Mouse (Mus musculus) heart, embryonic 15.5 days (tissue): ENCODE measurements around the gene Kansl1l. TPM values are rescaled to one million over a fixed set of nuclear protein-coding genes. Genes with fewer than 3 reads are reported as not detected.

Source experiments
- ATAC-seq: fragments of 200-750 bp; cut with Nextera tagmentation; replicated peaks from 2 replicates; pipeline ENCODE4 v1.8.0; 2017; ENCODE audit warnings: low read depth, moderate TSS enrichment; ENCODE audit not compliant: insufficient number of reproducible peaks, insufficient read depth, low FRiP score
- H3K27ac ChIP-seq: fragments of 300-500 bp; sonication (generic); 2 replicates; pipeline ENCODE4 v1.5.1; 2015; ENCODE audit warnings: mild to moderate bottlenecking, inconsistent platforms
- H3K27me3 ChIP-seq: fragments of 300-500 bp; sonication (generic); 2 replicates; pipeline ENCODE4 v1.6.1; 2015; ENCODE audit warnings: inconsistent platforms
- H3K36me3 ChIP-seq: fragments of 300-500 bp; sonication (generic); 2 replicates; pipeline ENCODE4 v1.6.1; 2015; ENCODE audit warnings: mild to moderate bottlenecking, inconsistent platforms
- H3K4me1 ChIP-seq: fragments of 300-500 bp; sonication (generic); replicated peaks from 2 replicates; pipeline ENCODE4 v1.6.1; 2015; ENCODE audit warnings: inconsistent platforms
- H3K4me2 ChIP-seq: fragments of 300-500 bp; sonication (generic); 2 replicates; pipeline ENCODE4 v1.6.1; 2015; ENCODE audit warnings: inconsistent platforms, mild to moderate bottlenecking, moderate library complexity
- H3K4me3 ChIP-seq: fragments of 300-500 bp; sonication (generic); 2 replicates; pipeline ENCODE4 v1.5.1; 2015; ENCODE audit warnings: mild to moderate bottlenecking, inconsistent platforms
- H3K9ac ChIP-seq: fragments of 300-500 bp; sonication (generic); 2 replicates; pipeline ENCODE4 v1.6.1; 2015; ENCODE audit warnings: mild to moderate bottlenecking, inconsistent platforms
- H3K9me3 ChIP-seq: fragments of 300-500 bp; sonication (generic); replicated peaks from 2 replicates; pipeline ENCODE4 v1.6.1; 2016; ENCODE audit warnings: inconsistent platforms
- WGBS: fragments of 180-500 bp; shearing (Covaris S2); methylation state at CpG from one replicate; pipeline ENCODE4 v1.1.7; 2015; ENCODE audit warnings: mixed read lengths; 5-methylcytosine and 5-hydroxymethylcytosine counted together
- polyA plus RNA-seq: library from polyadenylated mRNA; unstranded; fragments of >200 nt; fragmentation: Nextera tagmentation; extraction: Ambion mirVana; gene quantifications from 2 replicates; pipeline ENCODE4 v1.2.1, GENCODE M21; 2015

The Kansl1l gene
- 11.7 and 12.3 TPM in 2 replicates for polyA plus RNA-seq

- Histone ChIP-seq H3K27ac (peak within 1 kb of the TSS; percentile 99), H3K9ac (peak within 1 kb of the TSS; percentile 96), H3K27me3 (no peaks in the 10 kb centered on the region), H3K9me3 (no peaks in the 10 kb centered on the region), H3K4me1 (peaks cover 16% of the 10 kb centered on the region), H3K4me2 (peak within 1 kb of the TSS; percentile 77), H3K36me3 (no peaks in the 10 kb centered on the region), H3K4me3 (peak within 1 kb of the TSS; percentile 94)
- peak; percentile 89 for ATAC-seq
- WGBS = under 1% methylated on average over 38 of the region's 56 CpGs
Measured at GRCm38 (mm10) chr1:66817453-66817839, at the start of gene Kansl1l. Kansl1l (minus strand) TSS chr1:66817562.

- no peaks in the 10 kb centered on the region for H3K36me3 ChIP-seq
- H3K4me2 ChIP-seq = 0 out of 2 replicates have a peak overlapping the region, but pooled peaks have one; percentile 0
- no peaks in the 10 kb centered on the region for H3K27me3 ChIP-seq
- ATAC-seq = no peak
- H3K9ac ChIP-seq = no peak overlapping the region
- peaks cover 15% of the 10 kb centered on the region for H3K4me1 ChIP-seq
- H3K27ac ChIP-seq = peak overlapping the region; percentile 100
- 41% methylated on average over 4 of the region's 4 CpGs for WGBS
- no peaks in the 10 kb centered on the region for H3K9me3 ChIP-seq
- no peak overlapping the region for H3K4me3 ChIP-seq
Measured at GRCm38 (mm10) chr1:66865633-66866032, 48.3 kb upstream of the Kansl1l start.

- no peak for ATAC-seq
- H3K27ac ChIP-seq = peak overlapping the region; percentile 100
- peak overlapping the region; percentile 63 for H3K4me2 ChIP-seq
- H3K9me3 ChIP-seq = no peaks in the 10 kb centered on the region
- peak overlapping the region; percentile 99 for H3K4me3 ChIP-seq
- H3K4me1 ChIP-seq = peaks cover 19% of the 10 kb centered on the region
- peak overlapping the region; percentile 97 for H3K9ac ChIP-seq
- H3K36me3 ChIP-seq = peaks cover 3% of the 10 kb centered on the region; the same call in 1 of the 2 replicates
- no peaks in the 10 kb centered on the region for H3K27me3 ChIP-seq
- 12% methylated on average over 9 of the region's 9 CpGs for WGBS
Measured at GRCm38 (mm10) chr1:66863741-66864495, 46.6 kb upstream of the Kansl1l start.

- Histone ChIP-seq H3K4me2 (peak within 1 kb of the TSS; percentile 63), H3K27me3 (no peaks in the 10 kb centered on the region), H3K36me3 (peaks cover 12% of the 10 kb centered on the region), H3K4me3 (peak within 1 kb of the TSS; percentile 99), H3K9ac (peak within 1 kb of the TSS; percentile 97), H3K9me3 (no peaks in the 10 kb centered on the region), H3K4me1 (peaks cover 19% of the 10 kb centered on the region), H3K27ac (peak within 1 kb of the TSS; percentile 100)
- WGBS = under 1% methylated on average over 74 of the region's 85 CpGs
- ATAC-seq = peak; percentile 97
Measured at GRCm38 (mm10) chr1:66862712-66863511, 45.5 kb upstream of the Kansl1l start, which contains the start of gene Acadl. Acadl (minus strand) TSS chr1:66863277.

GRCm38 (mm10) chr1:66861764-66862672, 44.7 kb upstream of the Kansl1l start:
- no peak for ATAC-seq

GRCm38 (mm10) chr1:66847506-66847905, 30.1 kb upstream of the Kansl1l start:
- Histone ChIP-seq H3K36me3 (peaks cover 79% of the 10 kb centered on the region), H3K4me2 (no peak overlapping the region), H3K4me3 (no peak overlapping the region), H3K9ac (no peak overlapping the region), H3K9me3 (no peaks in the 10 kb centered on the region), H3K27me3 (no peaks in the 10 kb centered on the region), H3K27ac (no peak overlapping the region), H3K4me1 (0 out of 2 replicates have a peak, but pooled peaks cover 1% of the 10 kb centered on the region)
- 96% methylated on average over 4 of the region's 4 CpGs for WGBS
- ATAC-seq = no peak

More at GRCm38 (mm10) chr1:66861764-66862672, 44.7 kb upstream of the Kansl1l start:
- Histone ChIP-seq H3K27ac (peak overlapping the region; percentile 100), H3K9me3 (no peaks in the 10 kb centered on the region; the same call in 1 of the 2 replicates), H3K36me3 (peaks cover 20% of the 10 kb centered on the region), H3K4me3 (peak overlapping the region; percentile 99), H3K27me3 (no peaks in the 10 kb centered on the region), H3K9ac (peak overlapping the region; percentile 97), H3K4me1 (peaks cover 19% of the 10 kb centered on the region), H3K4me2 (peak overlapping the region; percentile 63)
- WGBS = 22% methylated on average over 14 of the region's 14 CpGs

- Histone ChIP-seq H3K9ac (no peak overlapping the region), H3K27me3 (no peaks in the 10 kb centered on the region), H3K9me3 (no peaks in the 10 kb centered on the region), H3K4me1 (peaks cover 5% of the 10 kb centered on the region), H3K27ac (no peak overlapping the region), H3K4me3 (no peak overlapping the region), H3K36me3 (peaks cover 78% of the 10 kb centered on the region), H3K4me2 (no peak overlapping the region)
- 74% methylated on average over 5 of the region's 5 CpGs for WGBS
- no peak for ATAC-seq
Measured at GRCm38 (mm10) chr1:66845690-66846318, 28.4 kb upstream of the Kansl1l start.

- Histone ChIP-seq H3K4me1 (peaks cover 20% of the 10 kb centered on the region), H3K9me3 (no peaks in the 10 kb centered on the region), H3K36me3 (peaks cover 54% of the 10 kb centered on the region), H3K4me3 (no peak overlapping the region), H3K9ac (no peak overlapping the region), H3K4me2 (no peak overlapping the region), H3K27me3 (no peaks in the 10 kb centered on the region), H3K27ac (no peak overlapping the region)
- 81% methylated on average over 10 of the region's 10 CpGs for WGBS
- no peak for ATAC-seq
Measured at GRCm38 (mm10) chr1:66841938-66842337, 24.6 kb upstream of the Kansl1l start.

GRCm38 (mm10) chr1:66841510-66841909, 24.1 kb upstream of the Kansl1l start:
- 0 out of 2 replicates have a peak overlapping the region, but pooled peaks have one; percentile 34 for H3K27ac ChIP-seq

GRCm38 (mm10) chr1:66839755-66840438, 22.5 kb upstream of the Kansl1l start:
- H3K27me3 ChIP-seq = no peaks in the 10 kb centered on the region
- peak overlapping the region; percentile 64 for H3K27ac ChIP-seq
- H3K9ac ChIP-seq = no peak overlapping the region
- ATAC-seq = peak; percentile 35; the same call in 1 of the 2 replicates
- H3K4me2 ChIP-seq = peak overlapping the region; percentile 2; the same call in 1 of the 2 replicates
- 38% methylated on average over 7 of the region's 7 CpGs for WGBS
- H3K4me3 ChIP-seq = no peak overlapping the region
- H3K36me3 ChIP-seq = peaks cover 49% of the 10 kb centered on the region
- peaks cover 20% of the 10 kb centered on the region for H3K4me1 ChIP-seq
- no peaks in the 10 kb centered on the region for H3K9me3 ChIP-seq

More at GRCm38 (mm10) chr1:66841510-66841909, 24.1 kb upstream of the Kansl1l start:
- WGBS = 72% methylated on average over 6 of the region's 6 CpGs
- Histone ChIP-seq H3K4me2 (no peak overlapping the region), H3K27me3 (no peaks in the 10 kb centered on the region), H3K9ac (no peak overlapping the region), H3K36me3 (peaks cover 53% of the 10 kb centered on the region), H3K4me1 (peaks cover 20% of the 10 kb centered on the region), H3K9me3 (no peaks in the 10 kb centered on the region), H3K4me3 (no peak overlapping the region)
- no peak for ATAC-seq
